Mouse (Mus musculus): ENCODE measurements around the gene Cnksr2. TPM values are rescaled to one million over a fixed set of nuclear protein-coding genes. Genes with fewer than 3 reads are reported as not detected.

Cnksr2 gene
- not detected for polyA plus RNA-seq (2021)

DNA sequence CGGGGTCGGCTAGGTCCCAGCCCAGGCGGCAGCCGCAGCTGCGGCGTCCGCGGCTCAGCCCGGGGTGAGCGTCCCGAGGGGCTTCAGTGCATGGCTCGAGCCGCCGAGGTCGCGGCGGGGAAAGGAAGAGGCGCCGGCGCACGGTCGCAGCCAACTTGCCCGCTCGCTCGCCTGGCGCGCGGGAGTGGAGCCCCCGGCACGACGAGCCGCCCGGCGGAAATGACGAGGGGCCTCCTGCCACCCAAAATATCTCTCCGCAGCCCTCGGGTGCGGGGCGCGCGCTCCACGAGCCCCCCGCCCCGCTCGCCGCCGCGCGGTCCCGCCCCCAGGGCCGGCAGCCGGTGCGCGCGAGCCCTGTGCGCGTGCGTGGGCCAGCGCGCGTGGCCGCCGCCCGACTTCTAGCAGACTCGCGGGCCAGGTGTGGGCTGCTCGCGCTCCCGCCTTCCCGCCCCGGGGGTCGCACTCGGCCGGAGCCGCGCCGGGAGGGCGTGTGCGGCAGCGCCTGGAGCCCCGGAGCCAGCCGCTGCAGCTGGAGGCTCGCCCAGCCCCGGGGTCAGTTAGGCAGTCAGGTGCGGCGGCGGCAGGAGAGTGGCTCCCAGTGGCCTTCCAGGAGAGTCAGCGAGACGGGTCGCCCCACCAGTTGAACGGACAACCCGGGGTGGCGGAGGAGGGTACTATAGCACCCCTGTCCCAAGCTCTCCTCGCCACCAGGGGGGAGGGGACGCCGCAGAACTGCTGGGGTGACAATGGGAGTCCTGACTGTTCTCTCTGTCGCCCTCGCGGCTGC, at the start of gene Cnksr2:
Gene Cnksr2 (minus strand): TSS at position 238 of the 787 bp plus-strand sequence.
- TF ChIP-seq CTCF (IDR thresholded peaks at IDR 0.05), result no peak
- DNase-seq (ENCODE audit: low read depth, low spot score), result no peak
- in situ Hi-C loops (cut with MboI; ENCODE audit: low pct_unique_long_range_greater_than_20kb), result no loop called here
- peak; percentile 12 for ATAC-seq
- CTCF ChIA-PET, result no interaction called here
- POLR2A ChIA-PET, result no interaction called here
- peaks cover 36% of the 10 kb centered on the region for H3K27me3 ChIP-seq

DNA sequence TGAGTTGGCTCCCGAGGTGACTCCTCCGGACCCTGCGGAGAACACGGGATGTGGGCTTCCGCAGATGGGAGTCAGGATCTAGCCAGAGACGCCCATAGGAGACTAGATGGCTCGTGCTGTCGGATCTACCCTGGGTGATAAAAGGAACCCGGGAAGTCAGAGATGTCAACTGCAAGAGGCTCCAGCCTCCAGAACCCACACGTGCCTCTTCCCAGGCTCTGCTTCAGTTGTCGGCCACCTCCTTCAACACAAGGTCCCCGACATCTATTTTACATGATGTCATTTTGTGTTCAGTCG, 698 bp upstream of the Cnksr2 start:
- peaks cover 34% of the 10 kb centered on the region for H3K27me3 ChIP-seq
- ChIA-PET CTCF (no interaction called here), POLR2A (no interaction called here)
- in situ Hi-C loops (cut with MboI; ENCODE audit: low pct_unique_long_range_greater_than_20kb), result no loop called here
- DNase-seq (ENCODE audit: low read depth, low spot score) (no peak), ATAC-seq (no peak)
- TF ChIP-seq CTCF (IDR thresholded peaks at IDR 0.05), result no peak

DNA sequence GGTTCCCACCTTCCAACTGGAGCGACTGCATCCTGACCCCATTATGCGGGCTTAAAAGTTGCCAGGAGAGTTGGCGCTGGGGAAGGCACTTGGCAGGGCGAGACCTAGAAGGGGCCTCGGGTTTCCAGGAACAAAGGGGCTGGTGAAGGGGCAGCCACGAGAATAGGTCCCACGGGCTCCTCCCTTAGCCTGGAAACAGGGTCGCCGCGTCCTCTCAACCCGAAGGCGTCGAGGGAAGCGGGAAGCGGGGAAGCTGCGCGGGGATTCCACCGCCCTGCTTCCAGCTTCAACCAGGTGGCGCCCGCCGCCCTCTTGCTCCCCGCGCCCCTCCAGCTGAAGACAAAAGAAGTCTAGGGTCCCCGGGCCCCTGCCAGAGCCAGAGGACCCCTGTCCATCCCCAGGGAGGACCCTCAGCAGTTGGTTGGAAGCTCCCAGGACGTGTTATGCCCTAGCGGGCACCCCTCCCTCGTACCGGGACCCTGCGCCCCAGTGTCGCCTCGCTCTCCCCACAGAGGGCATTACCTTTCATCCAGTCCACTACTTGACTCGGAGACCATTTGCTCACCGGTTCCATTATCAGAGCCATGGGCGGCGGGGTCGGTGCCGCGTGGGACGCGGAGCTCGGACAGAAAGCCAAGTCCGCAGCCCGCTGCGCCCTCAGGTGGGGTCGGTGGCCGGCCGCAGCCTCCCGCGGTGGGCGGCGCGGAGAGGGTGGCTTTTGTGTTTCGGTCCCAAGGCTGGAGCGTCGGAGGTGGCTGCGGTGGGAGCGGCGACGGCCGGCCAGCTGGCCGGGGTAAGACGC, 638 bp downstream of the Cnksr2 start:
- in situ Hi-C loops (cut with MboI; ENCODE audit: low pct_unique_long_range_greater_than_20kb), result no loop called here
- ATAC-seq, result no peak
- H3K27me3 ChIP-seq, result peaks cover 39% of the 10 kb centered on the region
- CTCF ChIA-PET, result no interaction called here
- no peak for DNase-seq (ENCODE audit: low read depth, low spot score)
- no peak for TF ChIP-seq CTCF (IDR thresholded peaks at IDR 0.05)
- POLR2A ChIA-PET, result no interaction called here

DNA sequence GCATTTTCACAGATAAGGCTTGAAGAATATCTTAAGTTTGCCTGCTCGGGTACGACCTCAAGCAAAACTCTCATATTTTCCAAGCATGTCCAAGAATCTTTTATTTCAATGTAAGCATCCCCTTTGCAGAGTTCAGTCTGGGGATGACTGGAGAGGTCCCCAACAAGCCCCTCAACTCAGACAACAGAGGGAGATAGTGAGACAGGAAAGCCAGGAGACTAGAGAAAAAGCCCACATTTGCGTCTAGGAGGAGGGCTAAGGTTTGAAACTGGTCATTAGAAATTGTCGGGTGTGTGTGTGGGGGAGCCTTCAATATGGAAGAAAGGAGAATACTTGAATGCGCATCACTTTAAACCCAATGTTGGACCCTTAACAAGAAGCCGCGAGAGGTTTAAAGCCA, 1.4 kb downstream of the Cnksr2 start:
- in situ Hi-C loops (cut with MboI; ENCODE audit: low pct_unique_long_range_greater_than_20kb), result no loop called here
- no peak for ATAC-seq
- peaks cover 44% of the 10 kb centered on the region for H3K27me3 ChIP-seq
- no peak for DNase-seq (ENCODE audit: low read depth, low spot score)
- CTCF ChIA-PET, result no interaction called here
- POLR2A ChIA-PET, result no interaction called here
- no peak for TF ChIP-seq CTCF (IDR thresholded peaks at IDR 0.05)

DNA sequence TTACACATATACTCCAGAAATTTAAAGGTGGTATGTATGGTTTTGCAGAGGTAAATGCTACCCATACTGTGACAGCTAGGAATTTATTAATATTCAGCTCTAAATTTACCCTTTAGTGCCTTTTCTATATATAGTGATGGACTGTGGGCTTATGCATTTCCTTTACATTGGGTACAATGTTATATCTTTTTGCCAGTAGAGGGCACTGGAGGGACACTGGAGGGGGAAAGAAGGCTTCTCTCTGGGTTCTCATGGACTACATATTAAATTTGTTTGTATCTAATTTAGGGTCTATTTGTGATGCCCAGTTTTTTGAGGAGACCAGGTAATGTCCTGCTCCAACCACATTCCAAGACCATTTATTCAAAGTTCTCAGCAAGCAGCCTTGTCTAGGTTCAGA, 91.4 kb downstream of the Cnksr2 start:
- ChIA-PET CTCF (interaction anchor here (1.1 to 2.0 kb wide), 3 partner anchors 28 to 973 kb away, joined by 4 to 6 read pairs (median 4); no protein-coding TSS in a partner anchor), POLR2A (no interaction called here)
- peak; percentile 52 for TF ChIP-seq CTCF (IDR thresholded peaks at IDR 0.05)
- peaks cover 14% of the 10 kb centered on the region for H3K27me3 ChIP-seq
- in situ Hi-C loops (cut with MboI; ENCODE audit: low pct_unique_long_range_greater_than_20kb), result no loop called here
- ATAC-seq (no peak), DNase-seq (ENCODE audit: low read depth, low spot score) (no peak)

DNA sequence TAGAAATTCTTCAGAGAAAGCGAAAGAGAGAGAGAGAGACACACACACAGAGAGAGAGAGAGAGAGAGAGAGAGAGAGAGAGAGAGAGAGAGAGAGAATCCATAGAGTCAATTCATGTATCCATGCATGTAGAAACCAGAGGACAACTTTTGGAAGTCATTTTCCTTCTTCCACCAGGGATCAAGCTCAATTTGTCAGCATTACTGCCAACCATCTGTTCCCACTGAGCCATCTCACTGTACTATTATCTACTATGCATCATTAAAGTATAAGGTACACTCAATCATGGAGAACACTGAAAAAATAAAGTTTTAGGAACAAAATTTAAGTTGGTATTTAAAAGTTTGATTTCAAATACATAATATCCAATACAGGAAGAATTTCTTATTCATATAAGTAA, 93.8 kb downstream of the Cnksr2 start:
- TF ChIP-seq CTCF (IDR thresholded peaks at IDR 0.05), result no peak
- peaks cover 21% of the 10 kb centered on the region for H3K27me3 ChIP-seq
- ATAC-seq (no peak), DNase-seq (ENCODE audit: low read depth, low spot score) (no peak)
- in situ Hi-C loops (cut with MboI; ENCODE audit: low pct_unique_long_range_greater_than_20kb), result loop anchor here (5.0 kb wide), 1 partner anchor 973 kb away; no protein-coding TSS in a partner anchor
- ChIA-PET POLR2A (no interaction called here), CTCF (no interaction called here)

- TF ChIP-seq CTCF (IDR thresholded peaks at IDR 0.05), result no peak
- peaks cover 33% of the 10 kb centered on the region for H3K27me3 ChIP-seq
- ChIA-PET POLR2A (no interaction called here), CTCF (no interaction called here)
- in situ Hi-C loops (cut with MboI; ENCODE audit: low pct_unique_long_range_greater_than_20kb), result loop anchor here (5.0 kb wide), 1 partner anchor 977 kb away; no protein-coding TSS in a partner anchor
- DNase-seq (ENCODE audit: low read depth, low spot score), result no peak
- no peak for ATAC-seq
These were observed 98.0 kb downstream of the Cnksr2 start for GRCm38 (mm10) chrX:157945121-157945520.

DNA sequence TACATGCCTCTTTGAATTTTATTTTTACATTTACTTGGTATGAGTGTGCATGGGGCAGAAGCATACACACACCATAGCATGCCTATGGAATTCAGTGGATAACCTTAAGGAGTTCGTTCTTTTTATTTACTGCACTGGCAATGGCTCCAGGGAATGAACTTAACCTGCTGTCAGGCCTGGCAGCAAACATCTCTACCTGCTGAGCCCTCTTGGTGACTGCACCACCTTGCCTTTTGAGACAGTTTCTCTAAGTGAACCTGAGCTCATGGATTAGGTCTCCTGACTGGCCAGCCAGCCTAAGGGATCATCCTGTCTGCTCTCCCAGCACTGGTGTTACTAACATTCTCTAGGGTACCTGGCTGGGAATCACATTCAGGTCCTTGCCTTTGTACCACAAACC, 106.5 kb downstream of the Cnksr2 start:
- POLR2A ChIA-PET, result no interaction called here
- DNase-seq (ENCODE audit: low read depth, low spot score), result no peak
- no peak for TF ChIP-seq CTCF (IDR thresholded peaks at IDR 0.05)
- in situ Hi-C loops (cut with MboI; ENCODE audit: low pct_unique_long_range_greater_than_20kb), result no loop called here
- peaks cover 29% of the 10 kb centered on the region for H3K27me3 ChIP-seq
- ATAC-seq, result no peak
- CTCF ChIA-PET, result no interaction called here

DNA sequence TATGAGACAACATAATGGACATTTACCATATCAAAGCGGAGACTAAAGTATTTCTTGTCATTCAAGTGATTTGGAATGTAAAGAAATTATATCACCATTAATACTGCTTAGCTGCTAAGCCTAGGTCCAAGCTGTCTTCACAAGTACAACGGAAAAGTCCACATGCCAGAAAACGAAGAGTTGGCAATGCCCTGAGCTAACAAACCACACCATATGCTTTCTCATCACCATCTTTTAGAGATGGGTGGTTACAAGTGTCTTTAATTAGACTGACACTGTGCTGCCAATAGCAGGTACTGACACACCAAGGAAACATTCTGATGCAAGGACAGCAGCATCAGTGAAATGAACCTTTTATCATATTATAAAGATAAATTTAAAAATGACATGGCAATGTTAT, 123.0 kb downstream of the Cnksr2 start:
- no peak for TF ChIP-seq CTCF (IDR thresholded peaks at IDR 0.05)
- in situ Hi-C loops (cut with MboI; ENCODE audit: low pct_unique_long_range_greater_than_20kb), result no loop called here
- ChIA-PET CTCF (no interaction called here), POLR2A (no interaction called here)
- peaks cover 29% of the 10 kb centered on the region for H3K27me3 ChIP-seq
- ATAC-seq (no peak), DNase-seq (ENCODE audit: low read depth, low spot score) (no peak)

- POLR2A ChIA-PET, result no interaction called here
- CTCF ChIA-PET, result interaction anchor here (1.0 kb wide), 1 partner anchor 9 kb away, joined by 3 read pairs; no protein-coding TSS in a partner anchor
- H3K27me3 ChIP-seq, result peaks cover 77% of the 10 kb centered on the region
- ATAC-seq (no peak), DNase-seq (ENCODE audit: low read depth, low spot score) (no peak)
- no peak for TF ChIP-seq CTCF (IDR thresholded peaks at IDR 0.05)
- in situ Hi-C loops (cut with MboI; ENCODE audit: low pct_unique_long_range_greater_than_20kb), result no loop called here
These were observed 213.1 kb downstream of the Cnksr2 start for GRCm38 (mm10) chrX:157829983-157830382.

DNA sequence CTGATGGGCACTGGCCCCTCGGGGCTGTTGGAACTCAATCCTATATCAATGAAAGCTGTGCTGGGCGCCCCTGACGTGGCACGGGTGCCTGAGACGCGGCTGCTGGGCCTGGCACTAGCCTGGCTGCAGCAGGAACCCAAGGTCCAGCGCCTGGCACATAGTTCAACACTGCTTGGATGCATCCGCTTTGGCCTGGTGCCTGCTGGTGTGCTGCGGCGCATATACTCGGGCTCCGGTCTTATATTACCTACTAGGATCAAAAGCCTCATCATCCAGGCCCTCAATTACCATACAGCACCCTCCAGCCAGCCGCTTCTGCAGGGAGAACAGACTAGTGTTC, 224.2 kb downstream of the Cnksr2 start:
- in situ Hi-C loops (cut with MboI; ENCODE audit: low pct_unique_long_range_greater_than_20kb), result no loop called here
- CTCF ChIA-PET, result no interaction called here
- POLR2A ChIA-PET, result no interaction called here
- ATAC-seq (no peak), DNase-seq (ENCODE audit: low read depth, low spot score) (no peak)
- peaks cover 32% of the 10 kb centered on the region for H3K27me3 ChIP-seq
- TF ChIP-seq CTCF (IDR thresholded peaks at IDR 0.05), result no peak
